Mouse (Mus musculus) central nervous system, embryonic 18 days (tissue): ENCODE data around the gene Nfya. TPM values are rescaled to one million over a fixed set of nuclear protein-coding genes. Genes with fewer than 3 reads are reported as not detected.

ENCODE experiments used
- polyA plus RNA-seq: library from polyadenylated mRNA; depleted of rRNA; stranded (reverse); fragments of >200 nt; gene quantifications from 2 replicates; pipeline ENCODE4 v1.2.3, GENCODE M21; 2012; rRNA removed

The Nfya gene
- polyA plus RNA-seq = 92.1 and 104 TPM in 2 replicates

GRCm38 (mm10) chr17:48409380-48410298 is at the start of gene Nfya, which contains the start of gene Oard1:
Nfya (minus strand) TSS chr17:48409906.
Oard1 (plus strand) TSS chr17:48410014.

GRCm38 (mm10) chr17:48454688-48455087 is 45.0 kb upstream of the Nfya start, which contains the start of gene Unc5cl:
Unc5cl (plus strand) TSS chr17:48454901.

GRCm38 (mm10) chr17:48451353-48451675 is 41.6 kb upstream of the Nfya start, which contains the start of gene Tspo2:
Tspo2 (minus strand) TSS chr17:48451522.

GRCm38 (mm10) chr17:48432158-48432980 is 22.7 kb upstream of the Nfya start, which contains the start of gene Apobec2:
Apobec2 (minus strand) TSS chr17:48432930.

GRCm38 (mm10) chr17:48359616-48360015 is 50.1 kb downstream of the Nfya start, which contains the start of gene Treml1:
Treml1 (plus strand) TSS chr17:48359916.

GRCm38 (mm10) chr17:48346231-48346630 is 63.5 kb downstream of the Nfya start, which contains the start of gene Trem2:
Trem2 (plus strand) TSS chr17:48346401.

Other genes starting within 250 kb of the Nfya start
- 0.05 TPM in 1 of 2 replicates, not detected in the other for gene A530064D06Rik, start 242.6 kb downstream of the Nfya start, polyA plus RNA-seq
- gene Trem1, start 177.1 kb downstream of the Nfya start, polyA plus RNA-seq = 0.03 TPM in 1 of 2 replicates, not detected in the other
- gene Trem3, start 162.1 kb downstream of the Nfya start, polyA plus RNA-seq = 0.08 and 0.09 TPM in 2 replicates
- gene Treml4, start 145.6 kb downstream of the Nfya start, polyA plus RNA-seq = 0.09 TPM in 1 of 2 replicates, not detected in the other
- 0.10 and 0.13 TPM in 2 replicates for gene Treml2, start 110.4 kb downstream of the Nfya start, polyA plus RNA-seq
- gene B430306N03Rik, start 93.8 kb downstream of the Nfya start, polyA plus RNA-seq = 0.03 and 0.09 TPM in 2 replicates
- gene Trem2, start 63.5 kb downstream of the Nfya start, polyA plus RNA-seq = 4.7 and 7.9 TPM in 2 replicates
- gene Treml1, start 50.0 kb downstream of the Nfya start, polyA plus RNA-seq = 0.07 and 0.12 TPM in 2 replicates
- 19.0 and 21.8 TPM in 2 replicates for gene Oard1, start 108 bp upstream of the Nfya start, polyA plus RNA-seq
- gene Apobec2, start 23.0 kb upstream of the Nfya start, polyA plus RNA-seq = 0.32 and 5.4 TPM in 2 replicates
- gene Tspo2, start 41.6 kb upstream of the Nfya start, polyA plus RNA-seq = 1.4 and 1.6 TPM in 2 replicates
- gene Unc5cl, start 45.0 kb upstream of the Nfya start, polyA plus RNA-seq = 0.15 and 0.17 TPM in 2 replicates